Mouse (Mus musculus): Measurements from ENCODE around the gene Ryr2. TPM values are rescaled to one million over a fixed set of nuclear protein-coding genes. Genes with fewer than 3 reads are reported as not detected.

Gene Ryr2
- polyA plus RNA-seq, 1 experiment from 2014 or later = 1.1 TPM

- H3K9me3 ChIP-seq (replicated peaks) = no peaks in the 10 kb centered on the region
- H3K4me1 ChIP-seq = no peaks in the 10 kb centered on the region
- WGBS = 78% methylated on average over 9 of the region's 9 CpGs
- no peak overlapping the region for H3K27ac ChIP-seq
- H3K27me3 ChIP-seq = no peaks in the 10 kb centered on the region
- peak; percentile 21; the same call in 1 of the 2 replicates for ATAC-seq (ENCODE audit: low FRiP score)
- H3K4me3 ChIP-seq = no peak overlapping the region
- no peak overlapping the region for H3K9ac ChIP-seq
- H3K36me3 ChIP-seq = no peaks in the 10 kb centered on the region
- no peak overlapping the region for H3K4me2 ChIP-seq (replicated peaks)
These were observed 88.7 kb downstream of the Ryr2 start for GRCm38 (mm10) chr13:12018046-12018445.

GRCm38 (mm10) chr13:12013986-12014385 lies 92.8 kb downstream of the Ryr2 start:
- Histone ChIP-seq H3K27me3 (no peaks in the 10 kb centered on the region), H3K4me1 (no peaks in the 10 kb centered on the region), H3K36me3 (no peaks in the 10 kb centered on the region), H3K9me3 (replicated peaks) (no peaks in the 10 kb centered on the region), H3K4me3 (no peak overlapping the region), H3K4me2 (replicated peaks) (no peak overlapping the region), H3K27ac (no peak overlapping the region), H3K9ac (no peak overlapping the region)
- no peak for ATAC-seq (ENCODE audit: low FRiP score)
- WGBS = 78% methylated on average over 8 of the region's 8 CpGs

- Histone ChIP-seq H3K9ac (no peak overlapping the region), H3K4me2 (replicated peaks) (no peak overlapping the region), H3K4me1 (no peaks in the 10 kb centered on the region), H3K9me3 (replicated peaks) (no peaks in the 10 kb centered on the region), H3K4me3 (no peak overlapping the region), H3K36me3 (no peaks in the 10 kb centered on the region), H3K27ac (no peak overlapping the region), H3K27me3 (no peaks in the 10 kb centered on the region)
- WGBS = 67% methylated on average over 6 of the region's 6 CpGs
- ATAC-seq (ENCODE audit: low FRiP score) = peak; percentile 57; the same call in 1 of the 2 replicates
These were observed 97.6 kb downstream of the Ryr2 start for GRCm38 (mm10) chr13:12008995-12009689.

GRCm38 (mm10) chr13:12007579-12007978 lies 99.2 kb downstream of the Ryr2 start:
- Histone ChIP-seq H3K4me2 (replicated peaks) (no peak overlapping the region), H3K27ac (no peak overlapping the region), H3K9ac (no peak overlapping the region), H3K36me3 (no peaks in the 10 kb centered on the region), H3K4me1 (no peaks in the 10 kb centered on the region), H3K9me3 (replicated peaks) (no peaks in the 10 kb centered on the region), H3K4me3 (no peak overlapping the region), H3K27me3 (no peaks in the 10 kb centered on the region)
- WGBS = 58% methylated on average over 2 of the region's 2 CpGs
- ATAC-seq (ENCODE audit: low FRiP score) = no peak

GRCm38 (mm10) chr13:12001891-12002294 lies 104.9 kb downstream of the Ryr2 start:
- no peak overlapping the region for H3K4me2 ChIP-seq (replicated peaks)
- no peak overlapping the region for H3K27ac ChIP-seq
- H3K9me3 ChIP-seq (replicated peaks) = no peaks in the 10 kb centered on the region
- WGBS = 69% methylated on average over 3 of the region's 3 CpGs
- no peak overlapping the region for H3K4me3 ChIP-seq
- H3K9ac ChIP-seq = no peak overlapping the region
- no peaks in the 10 kb centered on the region for H3K27me3 ChIP-seq
- no peak for ATAC-seq (ENCODE audit: low FRiP score)
- H3K36me3 ChIP-seq = no peaks in the 10 kb centered on the region
- no peaks in the 10 kb centered on the region for H3K4me1 ChIP-seq

GRCm38 (mm10) chr13:11999851-12000250 lies 106.9 kb downstream of the Ryr2 start:
- no peak overlapping the region for H3K27ac ChIP-seq
- no peak overlapping the region for H3K4me3 ChIP-seq
- H3K9me3 ChIP-seq (replicated peaks) = no peaks in the 10 kb centered on the region
- no peaks in the 10 kb centered on the region for H3K4me1 ChIP-seq
- WGBS = 75% methylated on average over 4 of the region's 4 CpGs
- H3K9ac ChIP-seq = no peak overlapping the region
- no peaks in the 10 kb centered on the region for H3K27me3 ChIP-seq
- no peak overlapping the region for H3K4me2 ChIP-seq (replicated peaks)
- ATAC-seq (ENCODE audit: low FRiP score) = no peak
- no peaks in the 10 kb centered on the region for H3K36me3 ChIP-seq

GRCm38 (mm10) chr13:11997366-11997765 lies 109.4 kb downstream of the Ryr2 start:
- Histone ChIP-seq H3K4me2 (replicated peaks) (no peak overlapping the region), H3K4me1 (no peaks in the 10 kb centered on the region), H3K9ac (no peak overlapping the region), H3K36me3 (no peaks in the 10 kb centered on the region), H3K27ac (no peak overlapping the region), H3K4me3 (no peak overlapping the region), H3K27me3 (no peaks in the 10 kb centered on the region), H3K9me3 (replicated peaks) (no peaks in the 10 kb centered on the region)
- no peak for ATAC-seq (ENCODE audit: low FRiP score)
- 75% methylated on average over 2 of the region's 2 CpGs for WGBS

GRCm38 (mm10) chr13:11987556-11987955 lies 119.2 kb downstream of the Ryr2 start:
- no peak for ATAC-seq (ENCODE audit: low FRiP score)
- no peaks in the 10 kb centered on the region for H3K9me3 ChIP-seq (replicated peaks)
- 76% methylated on average over 4 of the region's 4 CpGs for WGBS

GRCm38 (mm10) chr13:11985056-11985455 lies 121.7 kb downstream of the Ryr2 start:
- WGBS = 94% methylated on average over 3 of the region's 3 CpGs
- H3K27ac ChIP-seq = no peak overlapping the region
- no peak for ATAC-seq (ENCODE audit: low FRiP score)
- no peak overlapping the region for H3K4me3 ChIP-seq
- H3K4me1 ChIP-seq = no peaks in the 10 kb centered on the region
- no peak overlapping the region for H3K4me2 ChIP-seq (replicated peaks)
- H3K9ac ChIP-seq = no peak overlapping the region
- no peaks in the 10 kb centered on the region for H3K9me3 ChIP-seq (replicated peaks)
- no peaks in the 10 kb centered on the region for H3K27me3 ChIP-seq
- no peaks in the 10 kb centered on the region for H3K36me3 ChIP-seq

More at GRCm38 (mm10) chr13:11987556-11987955, 119.2 kb downstream of the Ryr2 start:
- no peak overlapping the region for H3K4me2 ChIP-seq (replicated peaks)
- H3K4me3 ChIP-seq = no peak overlapping the region
- H3K4me1 ChIP-seq = no peaks in the 10 kb centered on the region
- H3K36me3 ChIP-seq = no peaks in the 10 kb centered on the region
- H3K27ac ChIP-seq = no peak overlapping the region
- no peak overlapping the region for H3K9ac ChIP-seq
- H3K27me3 ChIP-seq = no peaks in the 10 kb centered on the region

GRCm38 (mm10) chr13:11978997-11979396 lies 127.7 kb downstream of the Ryr2 start:
- Histone ChIP-seq H3K4me1 (no peaks in the 10 kb centered on the region), H3K27me3 (no peaks in the 10 kb centered on the region), H3K36me3 (no peaks in the 10 kb centered on the region), H3K9ac (no peak overlapping the region), H3K27ac (no peak overlapping the region), H3K9me3 (replicated peaks) (no peaks in the 10 kb centered on the region), H3K4me2 (replicated peaks) (no peak overlapping the region), H3K4me3 (no peak overlapping the region)
- ATAC-seq (ENCODE audit: low FRiP score) = no peak

- H3K4me2 ChIP-seq (replicated peaks) = no peak overlapping the region
- WGBS = 72% methylated on average over 2 of the region's 2 CpGs
- no peak for ATAC-seq (ENCODE audit: low FRiP score)
- no peaks in the 10 kb centered on the region for H3K4me1 ChIP-seq
- no peak overlapping the region for H3K27ac ChIP-seq
- no peaks in the 10 kb centered on the region for H3K9me3 ChIP-seq (replicated peaks)
- no peaks in the 10 kb centered on the region for H3K36me3 ChIP-seq
- H3K27me3 ChIP-seq = no peaks in the 10 kb centered on the region
- no peak overlapping the region for H3K9ac ChIP-seq
- no peak overlapping the region for H3K4me3 ChIP-seq
These were observed 128.4 kb downstream of the Ryr2 start for GRCm38 (mm10) chr13:11978359-11978758.

GRCm38 (mm10) chr13:11977606-11978005 lies 129.1 kb downstream of the Ryr2 start:
- Histone ChIP-seq H3K27me3 (no peaks in the 10 kb centered on the region), H3K4me2 (replicated peaks) (no peak overlapping the region), H3K27ac (no peak overlapping the region), H3K4me1 (no peaks in the 10 kb centered on the region), H3K9ac (no peak overlapping the region), H3K9me3 (replicated peaks) (no peaks in the 10 kb centered on the region), H3K36me3 (no peaks in the 10 kb centered on the region), H3K4me3 (no peak overlapping the region)
- ATAC-seq (ENCODE audit: low FRiP score) = no peak
- WGBS = 84% methylated on average over 4 of the region's 4 CpGs

- H3K9ac ChIP-seq = no peak overlapping the region
- H3K27me3 ChIP-seq = no peaks in the 10 kb centered on the region
- H3K9me3 ChIP-seq (replicated peaks) = no peaks in the 10 kb centered on the region
- no peak overlapping the region for H3K4me3 ChIP-seq
- no peak overlapping the region for H3K4me2 ChIP-seq (replicated peaks)
- H3K36me3 ChIP-seq = no peaks in the 10 kb centered on the region
- H3K4me1 ChIP-seq = no peaks in the 10 kb centered on the region
- no peak overlapping the region for H3K27ac ChIP-seq
- ATAC-seq (ENCODE audit: low FRiP score) = no peak
These were observed 142.4 kb downstream of the Ryr2 start for GRCm38 (mm10) chr13:11964391-11964790.
